ENCODE assay signal across 9 mouse cellular contexts in the genomic region with DNA sequence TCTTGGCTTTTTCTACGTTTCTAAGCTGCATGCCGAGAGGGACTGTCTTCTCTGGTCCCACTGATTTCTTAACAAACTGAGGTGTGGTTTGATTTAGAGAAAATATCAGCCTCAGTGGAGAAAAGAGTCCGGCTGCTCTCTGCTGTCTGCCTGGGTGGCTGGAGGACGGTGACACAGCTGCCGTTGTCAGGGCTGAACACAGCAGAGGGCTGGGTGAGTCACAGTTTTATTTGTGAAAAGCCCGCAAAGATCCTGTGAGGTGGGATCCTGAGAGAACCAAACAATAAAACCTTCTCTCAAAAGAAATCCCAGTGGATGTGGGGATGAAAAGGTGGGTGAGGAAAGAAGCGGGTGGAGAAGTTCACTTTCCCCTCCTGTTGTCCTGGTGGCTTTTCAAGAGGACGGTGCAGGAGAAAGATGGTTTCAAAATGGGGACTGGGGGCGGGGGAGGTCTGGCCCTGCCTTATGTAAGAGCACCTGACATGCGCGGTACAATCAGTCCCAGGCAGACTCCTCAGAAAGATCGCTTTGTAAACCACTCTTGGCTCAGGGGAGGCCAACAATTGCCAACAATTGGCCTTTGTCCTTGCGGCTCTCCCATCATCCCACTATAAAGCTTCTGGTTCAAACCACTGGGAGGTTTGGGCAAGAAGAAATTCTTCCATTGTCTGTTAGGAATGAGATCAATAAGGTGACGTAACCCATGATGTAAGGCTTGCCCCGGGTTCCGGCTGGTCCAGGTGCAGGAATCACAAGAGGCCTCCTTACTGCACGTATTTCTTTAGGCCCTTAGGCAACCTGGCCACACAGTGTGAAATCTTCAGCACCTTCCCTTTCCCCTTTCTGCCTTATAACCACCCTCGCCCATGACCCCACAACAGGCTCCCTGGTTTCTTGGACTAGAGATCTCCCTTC. TPM values are rescaled to one million over a fixed set of nuclear protein-coding genes. Genes with fewer than 3 reads are reported as not detected.
DNase-seq lines count a peak whose midpoint lies in the region; ATAC-seq lines count a peak whose summit lies in the region.
"Had no signal": no experiment of that assay in that cellular context is flagged by ENCODE, and none has a peak within 500 bp of the region (broad histone marks: within the 10 kb centered on the region; RNA-seq: fewer than 3 reads in every experiment).

No protein-coding gene starts in this region.

- peak overlapping the region; percentile 28 for H3K27ac ChIP-seq in midbrain, embryonic 16.5 days (ENCODE audit: low read length)
- H3K27ac ChIP-seq: liver, embryonic 14.5 days had no signal

- 21% methylated on average over 18 of the region's 18 CpGs for WGBS in midbrain, embryonic 16.5 days

- H3K9ac ChIP-seq in midbrain, embryonic 16.5 days (ENCODE audit: low read depth, low read length), result peak overlapping the region; percentile 1; the same call in 1 of the 2 replicates
- H3K9ac ChIP-seq: liver, embryonic 14.5 days had no signal

- 0 out of 2 replicates have a peak, but pooled peaks cover 5% of the 10 kb centered on the region for H3K4me1 ChIP-seq in midbrain, embryonic 16.5 days (ENCODE audit: control insufficient read depth, insufficient read depth, low read length)

- H3K27me3 ChIP-seq in midbrain, embryonic 16.5 days (ENCODE audit: control insufficient read depth, insufficient read depth, low read depth, low read length), result no peaks in the 10 kb centered on the region

- peak overlapping the region; percentile 36 for H3K4me2 ChIP-seq in midbrain, embryonic 16.5 days (ENCODE audit: low read length)

- H3K9me3 ChIP-seq in midbrain, embryonic 16.5 days (replicated peaks; ENCODE audit: control insufficient read depth, low read length, poor library complexity, severe bottlenecking), result no peaks in the 10 kb centered on the region

- DNase-seq in frontal cortex, adult 2 months (ENCODE audit: extremely low spot score in 1 of 2, low spot score in 1 of 2), result peak; percentile 33 to 65
- no peak for DNase-seq in frontal cortex, postnatal 25 days (ENCODE audit: low spot score in 2 of 2)
- peak; percentile 54 to 60 for DNase-seq in adrenal gland, postnatal 36 days
- no peak for DNase-seq in gastrocnemius, adult 18-20 months (ENCODE audit: low spot score)
- no peak for DNase-seq in kidney, adult 9 months
- no peak for DNase-seq in kidney, postnatal 25 days

- H3K4me3 ChIP-seq in midbrain, embryonic 16.5 days (ENCODE audit: low read depth, low read length), result peak overlapping the region; percentile 7; the same call in 1 of the 2 replicates

- no peaks in the 10 kb centered on the region for H3K36me3 ChIP-seq in midbrain, embryonic 16.5 days (ENCODE audit: control insufficient read depth, insufficient read depth, low read length)

- ATAC-seq in granulocyte monocyte progenitor cell, adult 5-6 weeks (replicated peaks; ENCODE audit: poor library complexity, severe bottlenecking), result peak; percentile 85
- ATAC-seq in midbrain, embryonic 16.5 days, result peak; percentile 92

RNA-seq across cellular contexts. Expression of gene Aqp11, which starts 19.1 kb away (rescaled TPM):
- polyA plus RNA-seq in frontal cortex, adult 2 months (2012; rRNA removed), result 22.0 and 23.7 TPM in 2 replicates
- total RNA-seq in adrenal gland, postnatal 36 days (2021), result 1 to 10 TPM; 2.9 to 3.8 TPM
- 1.1 and 1.5 TPM in 2 replicates for total RNA-seq in granulocyte monocyte progenitor cell, adult 5-6 weeks (2014; fragmentation: Nextera tagmentation)
- total RNA-seq in granulocyte monocyte progenitor cell, adult 5-6 weeks (2017), result 0.36 and 4.4 TPM in 2 replicates
- polyA plus RNA-seq in midbrain, embryonic 16.5 days (2015; fragmentation: Nextera tagmentation; extraction: Ambion mirVana), result 15.2 and 18.5 TPM in 2 replicates
- total RNA-seq in gastrocnemius, adult 18-20 months (2021), result under 1 TPM; 0.38 to 0.59 TPM

RNA-seq across cellular contexts. Expression of gene Pak1, which starts 31.1 kb away (rescaled TPM):
- polyA plus RNA-seq in frontal cortex, adult 2 months (2012; rRNA removed), result 292 and 335 TPM in 2 replicates
- 10 to 100 TPM; 18.8 to 25.0 TPM for total RNA-seq in adrenal gland, postnatal 36 days (2021)
- 36.4 and 44.3 TPM in 2 replicates for total RNA-seq in granulocyte monocyte progenitor cell, adult 5-6 weeks (2014; fragmentation: Nextera tagmentation)
- total RNA-seq in granulocyte monocyte progenitor cell, adult 5-6 weeks (2017), result 52.5 and 56.6 TPM in 2 replicates
- 148 and 150 TPM in 2 replicates for polyA plus RNA-seq in midbrain, embryonic 16.5 days (2015; fragmentation: Nextera tagmentation; extraction: Ambion mirVana)
- 10 to 100 TPM; 19.2 to 26.1 TPM for total RNA-seq in gastrocnemius, adult 18-20 months (2021)

Comparison
In these comparisons a context has a peak if more than half of its experiments do, and no peak if none do; other contexts are left out.
1. DNase-seq: peak in frontal cortex, adult 2 months (2 of 2) and adrenal gland, postnatal 36 days (2 of 2); none in frontal cortex, postnatal 25 days (0 of 2), gastrocnemius, adult 18-20 months (single experiment), kidney, adult 9 months (single experiment) and kidney, postnatal 25 days (0 of 2).